Mouse (Mus musculus) thymus, postnatal 14 days (tissue): ENCODE results near the gene Gdi1.
A peak's percentile ranks its signal among the peaks of the same experiment; 100 is the strongest.

Source experiments
- DNase-seq: peaks from one replicate; pipeline ENCODE4 v3.0.0; 2021

Gdi1 gene

DNA sequence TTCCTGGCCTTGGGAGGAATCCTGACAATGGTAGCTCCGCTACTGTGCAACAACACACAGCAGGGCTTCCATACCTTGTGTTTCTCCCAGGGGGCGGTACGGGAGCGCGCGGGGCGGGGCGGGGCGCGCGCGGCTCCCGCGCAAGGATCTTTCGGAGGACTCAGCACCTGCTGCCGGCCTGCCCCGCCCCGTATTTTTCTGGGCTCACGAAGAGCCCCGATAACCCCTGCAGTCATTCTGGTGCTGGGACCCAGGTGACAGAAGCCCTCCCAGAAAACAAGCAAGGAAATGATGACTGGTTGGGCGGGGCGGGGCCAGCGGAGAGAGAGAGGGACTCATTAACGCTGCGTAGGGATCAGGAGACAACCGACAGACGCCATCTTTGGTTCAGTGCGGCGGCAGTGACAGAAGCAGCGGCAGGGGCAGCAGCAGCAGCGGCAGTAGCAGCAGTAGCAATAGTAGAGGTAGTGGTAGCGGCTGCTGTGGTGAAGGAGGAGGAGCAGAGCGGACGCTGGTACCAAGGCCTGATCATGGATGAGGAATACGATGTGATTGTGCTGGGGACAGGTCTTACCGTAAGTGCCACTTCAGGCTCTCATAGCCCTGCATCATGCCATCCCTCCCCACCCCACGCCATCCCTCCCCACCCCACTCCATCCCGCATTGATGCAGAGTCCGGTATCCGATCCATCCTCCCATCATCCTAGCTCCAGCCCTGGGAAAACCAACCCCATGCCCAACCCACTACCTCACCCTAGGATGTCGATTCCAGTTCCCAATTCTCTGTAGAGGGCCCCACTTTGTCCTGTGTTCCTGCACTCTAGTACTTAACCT lies at the start of gene Gdi1:
TSS of gene Gdi1 (plus strand) at position 132 of the 834 bp plus-strand sequence.
- DNase-seq, result peak; percentile 80

- no peak for DNase-seq
These were observed 47.1 kb upstream of the Gdi1 start for GRCm38 (mm10) chrX:74257746-74258145.

GRCm38 (mm10) chrX:74269736-74270061 lies 35.1 kb upstream of the Gdi1 start:
- no peak for DNase-seq

DNA sequence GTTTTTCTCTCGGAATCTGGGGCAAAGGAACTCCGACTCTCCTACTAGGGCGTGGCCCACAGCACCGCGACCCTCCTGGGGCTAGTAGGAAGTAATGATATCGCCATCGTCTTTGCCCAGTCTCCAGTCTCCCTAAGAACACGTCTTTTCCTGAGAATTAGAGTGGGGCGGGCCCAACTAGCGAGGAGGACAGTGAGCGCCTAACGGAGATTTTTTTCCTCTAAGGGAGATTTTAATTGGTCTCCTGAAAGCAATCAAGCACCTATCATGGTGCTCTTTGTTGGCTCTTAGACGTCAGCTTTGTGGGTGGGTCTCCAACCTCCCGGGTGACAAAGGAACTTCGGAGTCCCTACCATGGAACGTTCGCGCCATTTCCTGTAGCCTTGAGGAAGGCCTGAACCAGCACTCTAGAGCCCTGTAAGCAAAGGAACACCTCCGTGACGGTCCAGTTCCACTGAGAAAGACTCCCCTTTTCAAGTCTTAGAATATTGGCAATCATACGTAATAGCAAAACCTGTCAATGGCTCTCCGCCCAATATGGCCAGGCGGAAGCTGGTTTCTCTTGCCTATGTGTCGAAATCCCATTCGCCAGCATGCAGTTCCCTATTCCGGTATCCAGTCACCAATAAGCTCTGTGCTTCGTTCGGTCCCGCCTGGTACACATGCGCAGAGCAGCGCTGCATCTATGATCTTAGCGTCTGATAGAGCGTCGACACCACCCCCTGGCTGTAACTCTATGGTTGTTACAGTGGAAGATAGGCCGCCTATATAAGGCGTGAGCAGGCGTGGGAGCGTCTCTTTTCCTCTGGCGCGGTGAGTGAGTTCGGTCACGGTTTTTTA lies 34.5 kb upstream of the Gdi1 start, which contains the start of gene Rpl10:
TSS of gene Rpl10 (plus strand) at position 751 of the 840 bp plus-strand sequence.
- DNase-seq, result peak; percentile 89

GRCm38 (mm10) chrX:74270902-74271551 lies 33.8 kb upstream of the Gdi1 start:
- DNase-seq, result peak; percentile 7

GRCm38 (mm10) chrX:74273422-74274322 lies 31.1 kb upstream of the Gdi1 start:
- no peak for DNase-seq

- DNase-seq, result no peak
These were observed 26.9 kb upstream of the Gdi1 start for GRCm38 (mm10) chrX:74277916-74278315.

- DNase-seq, result no peak
These were observed 23.6 kb upstream of the Gdi1 start for GRCm38 (mm10) chrX:74281041-74281731.

- peak; percentile 52 for DNase-seq
These were observed 22.9 kb upstream of the Gdi1 start, which contains the start of the genes Taz and Dnase1l1 for GRCm38 (mm10) chrX:74281732-74282394. Gene Taz, plus strand, starts transcription at chrX:74281912. Gene Dnase1l1, minus strand, starts transcription at chrX:74282337.

- peak; percentile 90 for DNase-seq
These were observed 22.3 kb upstream of the Gdi1 start for GRCm38 (mm10) chrX:74282395-74283091.

- no peak for DNase-seq
These were observed 21.7 kb upstream of the Gdi1 start for GRCm38 (mm10) chrX:74283092-74283437.

DNA sequence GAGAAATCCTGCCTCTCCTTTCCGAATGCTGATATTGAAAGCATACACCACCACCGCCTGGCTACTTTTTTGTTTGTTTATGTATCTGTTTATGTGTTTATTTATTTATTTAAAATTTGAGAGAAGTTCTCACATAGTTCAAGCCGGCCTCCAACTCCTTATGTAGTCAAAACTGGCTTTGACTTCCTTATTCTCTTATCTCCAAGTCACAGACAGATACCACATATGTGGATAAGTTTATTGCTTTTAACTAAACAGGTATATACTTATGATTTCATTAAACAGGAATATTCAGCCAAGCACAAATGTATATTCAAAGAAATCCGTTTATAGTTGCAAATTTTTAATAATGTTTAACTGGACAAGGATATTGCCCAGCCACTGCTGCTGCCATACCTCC lies 11.4 kb upstream of the Gdi1 start:
- DNase-seq, result no peak

DNA sequence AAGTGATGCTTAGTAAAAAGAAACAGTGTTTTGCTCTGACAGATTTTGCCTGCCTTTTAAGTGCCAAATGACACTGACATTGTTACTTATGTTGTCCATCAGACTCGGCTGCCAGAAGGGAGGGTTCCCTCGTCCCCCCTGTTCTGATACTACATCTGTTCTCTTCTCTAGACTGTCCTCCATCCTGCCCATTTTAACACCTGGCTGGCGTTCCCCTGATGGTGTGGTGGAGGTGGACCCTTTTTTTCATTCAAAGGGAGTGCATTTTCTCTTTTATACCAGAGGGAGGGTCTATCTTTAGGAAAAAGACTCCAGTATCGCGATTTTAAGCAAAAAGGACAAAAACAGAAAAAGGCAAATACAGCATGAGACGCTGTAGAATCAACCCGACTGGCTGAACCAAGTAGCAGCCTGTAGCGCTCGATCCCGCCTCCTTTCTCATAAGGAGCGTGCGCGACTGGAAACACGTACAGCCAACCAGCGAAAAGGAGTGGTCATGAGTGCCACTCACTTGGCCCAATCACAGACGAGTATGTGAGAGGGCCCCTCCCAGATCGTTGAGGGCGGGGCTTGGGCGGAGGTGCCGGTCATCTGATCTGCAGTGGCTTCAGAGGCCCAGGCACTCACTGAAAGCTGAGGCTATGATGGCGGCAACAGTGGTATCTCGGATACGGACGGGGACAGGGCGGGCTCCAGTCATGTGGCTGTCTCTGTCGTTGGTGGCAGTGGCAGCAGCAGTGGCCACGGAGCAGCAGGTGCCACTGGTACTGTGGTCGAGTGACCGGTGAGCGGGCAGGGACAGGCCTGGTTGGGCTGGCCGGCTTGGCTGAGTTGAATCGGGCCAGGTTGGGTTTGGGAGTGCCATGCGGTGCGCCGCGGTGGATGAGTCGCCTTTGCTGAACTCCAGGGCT lies 8.0 kb upstream of the Gdi1 start, which contains the start of gene Atp6ap1:
TSS of gene Atp6ap1 (plus strand) at position 560 of the 911 bp plus-strand sequence.
- peak; percentile 92 for DNase-seq

DNA sequence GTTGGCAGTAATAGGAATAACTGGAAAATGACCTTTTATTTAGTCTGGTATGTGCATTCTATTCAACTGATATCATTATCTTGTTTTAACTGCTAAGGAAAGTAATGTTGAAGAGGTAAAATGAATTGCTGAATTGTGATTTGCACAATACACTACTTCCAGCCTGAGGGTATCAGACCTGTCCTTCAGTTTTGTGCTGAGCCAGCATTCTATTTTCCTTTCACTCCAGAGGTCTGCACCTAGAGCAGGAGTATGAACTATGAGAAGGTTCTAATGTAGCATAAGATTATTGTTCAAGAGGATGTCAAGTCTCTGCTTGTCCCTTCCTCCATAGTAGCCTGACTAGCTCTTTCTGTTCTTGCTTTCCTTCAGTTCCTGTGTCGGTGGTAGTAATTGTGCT lies 6.5 kb upstream of the Gdi1 start:
- no peak for DNase-seq

DNA sequence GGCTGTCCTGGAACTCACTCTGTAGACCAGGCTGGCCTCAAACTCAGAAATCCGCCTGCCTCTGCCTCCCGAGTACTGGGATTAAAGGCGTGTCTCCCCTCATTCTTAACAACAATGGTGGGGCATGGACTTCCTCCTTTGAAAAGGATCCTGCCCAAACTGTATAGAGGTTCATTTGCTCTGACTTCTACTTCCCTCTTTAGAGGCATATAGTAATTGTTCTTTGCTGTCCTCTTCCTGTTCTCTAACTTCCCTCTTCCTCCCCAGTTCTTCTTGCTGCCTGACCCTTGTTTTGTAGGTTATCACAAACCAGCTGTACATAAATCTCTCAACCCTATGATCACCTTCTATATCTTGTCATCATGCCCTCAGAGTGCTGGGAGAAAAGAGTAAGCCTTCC lies 5.1 kb upstream of the Gdi1 start:
- DNase-seq, result no peak

DNA sequence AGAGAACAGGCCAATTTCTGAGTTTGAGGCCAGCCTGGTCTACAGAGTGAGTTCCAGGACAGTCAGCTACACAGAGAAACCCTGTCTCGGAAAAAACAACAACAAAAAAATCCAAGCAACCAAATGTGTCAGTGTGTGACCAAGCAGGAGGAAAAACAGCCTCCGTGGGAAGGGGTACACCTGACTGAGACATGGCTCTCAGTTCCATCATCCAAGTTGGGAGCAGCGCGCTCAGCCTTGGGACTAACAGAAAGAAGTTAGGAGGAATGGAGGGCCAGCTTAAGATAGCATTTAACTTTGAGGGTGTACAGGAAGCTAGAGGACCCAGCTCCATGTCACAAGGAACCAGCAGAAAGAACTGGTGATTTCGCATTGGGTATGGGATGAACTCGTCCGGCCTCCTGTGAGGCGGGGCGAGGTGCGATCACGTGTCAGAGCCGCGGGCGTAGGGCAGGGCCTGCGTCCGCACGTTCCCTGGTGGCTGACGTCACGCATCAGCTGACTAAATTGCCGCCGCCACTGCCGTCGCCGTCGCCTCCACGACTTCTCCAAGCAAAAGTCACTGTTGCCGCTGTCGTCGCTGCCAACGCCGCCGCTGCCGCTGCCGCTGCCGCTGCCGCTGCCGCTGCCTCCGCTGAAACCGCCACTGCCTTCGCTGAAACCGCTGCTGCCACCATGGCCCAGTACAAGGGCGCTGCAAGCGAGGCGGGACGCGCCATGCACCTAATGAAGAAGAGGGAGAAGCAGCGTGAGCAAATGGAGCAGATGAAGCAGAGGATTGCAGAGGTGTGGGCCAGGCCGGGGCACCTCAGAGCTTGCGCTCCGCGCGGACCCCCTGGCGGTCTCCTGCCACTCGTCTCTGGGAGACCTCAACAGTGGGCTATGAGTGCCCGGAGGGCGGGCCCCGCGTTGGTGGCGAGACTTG lies 8.0 kb downstream of the Gdi1 start, which contains the start of gene Fam50a:
TSS of gene Fam50a (plus strand) at position 494 of the 925 bp plus-strand sequence.
- peak; percentile 89 for DNase-seq

- peak; percentile 53 for DNase-seq
These were observed 23.9 kb downstream of the Gdi1 start, which contains the start of gene Plxna3 for GRCm38 (mm10) chrX:74328725-74329161. Gene Plxna3, plus strand, starts transcription at chrX:74329066.

DNA sequence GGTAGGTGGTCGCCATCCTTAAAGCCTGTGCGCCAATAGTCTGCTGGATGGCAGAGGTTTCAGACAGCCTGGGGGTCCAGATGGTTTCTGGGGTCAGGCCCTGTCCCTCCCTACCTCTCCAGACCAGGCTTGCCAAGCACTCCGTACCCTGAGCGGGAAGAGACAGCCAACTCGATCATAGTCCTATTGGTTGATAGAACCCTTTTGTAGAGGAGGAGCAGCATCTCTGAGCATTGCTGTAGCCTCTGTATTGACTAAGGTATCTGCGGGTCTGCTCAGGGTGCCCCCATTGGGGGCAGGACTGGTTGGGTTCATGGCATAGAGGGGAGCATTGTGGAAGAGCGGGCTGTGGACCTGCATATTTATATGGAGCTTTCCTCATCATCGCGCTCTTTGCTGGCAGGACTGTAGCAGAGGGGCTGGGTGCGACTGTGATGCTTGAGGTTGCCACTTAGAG lies 24.4 kb downstream of the Gdi1 start:
- no peak for DNase-seq
